Mouse (Mus musculus) heart, postnatal 0 days (tissue): ENCODE measurements around the gene Ifitm6. TPM values are rescaled to one million over a fixed set of nuclear protein-coding genes. Genes with fewer than 3 reads are reported as not detected.

Experiments used
- ATAC-seq: fragments of 200-750 bp; cut with Nextera tagmentation; 2 replicates; pipeline ENCODE4 v1.8.0; 2017; ENCODE audit warnings: low read depth, moderate number of reproducible peaks, moderate library complexity; ENCODE audit not compliant: insufficient read depth
- DNase-seq: peaks from one replicate; pipeline ENCODE4 v3.0.0-alpha.2; 2016; ENCODE audit warnings: low spot score
- H3K27ac ChIP-seq: fragments of 300-500 bp; sonication (generic); 2 replicates; pipeline ENCODE4 v1.5.1; 2014; ENCODE audit warnings: low read depth, mild to moderate bottlenecking
- H3K27me3 ChIP-seq: fragments of 300-500 bp; sonication (generic); 2 replicates; pipeline ENCODE4 v1.6.1; 2014; ENCODE audit warnings: low read length, mixed read lengths; ENCODE audit not compliant: control insufficient read depth, insufficient read depth
- H3K36me3 ChIP-seq: fragments of 300-500 bp; sonication (generic); replicated peaks from 2 replicates; pipeline ENCODE4 v1.6.1; 2014; ENCODE audit warnings: low read length, mixed read lengths; ENCODE audit not compliant: control insufficient read depth, insufficient read depth
- H3K4me1 ChIP-seq: fragments of 300-500 bp; sonication (generic); 2 replicates; pipeline ENCODE4 v1.6.1; 2014; ENCODE audit warnings: antibody characterized with exemption; ENCODE audit not compliant: control insufficient read depth, insufficient read depth
- H3K4me2 ChIP-seq: fragments of 300-500 bp; sonication (generic); 2 replicates; pipeline ENCODE4 v1.6.1; 2014; ENCODE audit warnings: low read depth, mild to moderate bottlenecking, low read length, moderate library complexity
- H3K4me3 ChIP-seq: fragments of 300-500 bp; sonication (generic); 2 replicates; pipeline ENCODE4 v1.5.1; 2014; ENCODE audit warnings: low read depth, low read length
- H3K9ac ChIP-seq: fragments of 300-500 bp; sonication (generic); replicated peaks from 2 replicates; pipeline ENCODE4 v1.6.1; 2014; ENCODE audit warnings: low read depth, low read length, mixed read lengths
- H3K9me3 ChIP-seq: fragments of 300-500 bp; sonication (generic); replicated peaks from 2 replicates; pipeline ENCODE4 v1.6.1; 2016; ENCODE audit warnings: low read length; ENCODE audit not compliant: control insufficient read depth
- CTCF ChIP-seq: IDR thresholded peaks from 2 replicates; pipeline ENCODE4 v1.5.1; 2016; ENCODE audit warnings: antibody characterized with exemption, control low read depth, low read depth
- EP300 ChIP-seq: IDR thresholded peaks from 2 replicates; pipeline ENCODE4 v1.6.1; 2016; ENCODE audit warnings: antibody characterized with exemption, low read depth
- WGBS: fragments of 180-500 bp; shearing (Covaris S2); extraction: QIAGEN DNeasy Blood & Tissue Kit; methylation state at CpG from one replicate; pipeline ENCODE4 v1.1.7; 2014; 5-methylcytosine and 5-hydroxymethylcytosine counted together
- polyA plus RNA-seq: library from polyadenylated mRNA; unstranded; fragments of >200 nt; fragmentation: Nextera tagmentation; extraction: Ambion mirVana; gene quantifications from 2 replicates; pipeline ENCODE4 v1.2.1, GENCODE M21; 2015
- total RNA-seq: library from RNA; depleted of rRNA; stranded (reverse); fragments of >200 nt; gene quantifications from 2 replicates; pipeline ENCODE4 v1.2.3, GENCODE M21; 2014; ENCODE audit warnings: low replicate concordance

The Ifitm6 gene
- total and polyA plus RNA-seq, 2 experiments from 2014 or later, result 0.30 TPM; not detected in 1

DNA sequence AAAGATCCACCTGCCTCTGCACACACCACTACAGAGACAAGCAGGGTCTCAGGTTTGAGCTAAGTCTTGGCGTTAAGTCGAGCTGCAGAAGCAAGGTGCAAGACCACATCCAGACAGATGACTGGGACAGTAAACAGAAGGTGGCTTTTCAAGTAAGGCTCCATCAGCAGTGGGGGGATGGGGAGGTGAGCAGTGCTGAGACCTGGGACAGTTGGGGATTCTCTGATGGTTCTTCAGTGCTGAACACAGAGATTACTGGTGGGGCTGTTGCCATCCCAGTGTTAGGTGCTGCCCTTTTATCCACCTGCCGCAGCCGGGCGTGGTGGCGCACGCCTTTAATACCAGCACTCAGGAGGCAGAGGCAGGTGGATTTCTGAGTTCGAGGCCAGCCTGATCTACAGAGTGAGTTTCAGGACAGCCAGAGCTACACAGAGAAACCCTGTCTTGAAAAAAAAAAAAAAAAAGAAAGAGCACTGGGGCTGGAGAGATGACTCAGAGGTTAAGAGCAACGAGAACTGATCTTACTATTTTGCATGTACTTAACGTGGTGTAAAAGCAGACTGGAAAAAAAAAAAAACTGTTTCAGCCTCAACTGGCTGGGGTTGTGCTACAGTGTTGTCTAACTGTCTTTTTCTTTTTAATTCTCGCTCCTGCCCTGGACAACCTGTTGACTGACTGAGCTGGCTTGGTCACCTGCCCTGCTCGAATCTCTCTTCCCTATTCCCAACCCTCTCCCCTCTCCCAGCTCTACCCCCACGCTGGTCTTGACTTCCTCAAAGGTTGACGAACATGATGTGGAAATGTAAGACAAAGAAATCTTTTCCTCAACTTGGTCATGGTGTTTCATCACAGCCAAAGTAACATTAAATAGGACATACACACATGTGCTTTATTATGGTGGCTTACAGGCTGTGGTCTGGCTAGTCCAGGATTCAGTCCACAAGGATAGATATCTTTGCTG, 4.0 kb upstream of the Ifitm6 start:
- ATAC-seq, result no peak
- Histone ChIP-seq H3K36me3 (no peaks in the 10 kb centered on the region), H3K4me3 (no peak overlapping the region), H3K27me3 (no peaks in the 10 kb centered on the region), H3K4me2 (no peak overlapping the region), H3K4me1 (peaks cover 5% of the 10 kb centered on the region; the same call in 1 of the 2 replicates), H3K9me3 (no peaks in the 10 kb centered on the region), H3K27ac (no peak overlapping the region), H3K9ac (no peak overlapping the region)
- 66% methylated on average over 14 of the region's 14 CpGs for WGBS
- TF ChIP-seq EP300, result no peak
- no peak for TF ChIP-seq CTCF
- DNase-seq, result no peak

DNA sequence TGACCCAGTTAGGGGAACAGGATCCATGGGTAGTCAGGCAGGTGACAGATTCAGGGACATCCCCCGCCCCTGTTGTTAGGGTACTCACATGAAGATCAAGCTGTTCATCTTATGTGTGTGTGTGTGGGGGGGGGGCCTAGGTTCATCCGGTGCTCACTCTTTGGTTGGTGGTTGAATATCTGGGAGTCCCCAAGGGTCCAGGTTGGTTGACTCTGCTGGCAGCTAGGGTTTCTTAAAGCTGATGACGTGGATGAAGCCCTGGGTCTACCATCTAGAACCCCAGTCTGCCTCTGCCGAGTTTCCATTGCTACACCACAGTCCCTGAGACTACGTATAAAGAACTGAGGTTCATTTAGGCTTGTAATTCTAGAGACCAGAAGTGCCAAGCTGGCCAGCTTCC, 1.3 kb upstream of the Ifitm6 start:
- no peak overlapping the region for H3K4me2 ChIP-seq
- H3K4me3 ChIP-seq, result no peak overlapping the region
- no peaks in the 10 kb centered on the region for H3K27me3 ChIP-seq
- TF ChIP-seq CTCF, result no peak
- H3K4me1 ChIP-seq, result no peaks in the 10 kb centered on the region
- no peak for ATAC-seq
- no peaks in the 10 kb centered on the region for H3K9me3 ChIP-seq
- no peaks in the 10 kb centered on the region for H3K36me3 ChIP-seq
- H3K27ac ChIP-seq, result no peak overlapping the region
- no peak overlapping the region for H3K9ac ChIP-seq
- DNase-seq, result no peak
- 86% methylated on average over 5 of the region's 5 CpGs for WGBS

DNA sequence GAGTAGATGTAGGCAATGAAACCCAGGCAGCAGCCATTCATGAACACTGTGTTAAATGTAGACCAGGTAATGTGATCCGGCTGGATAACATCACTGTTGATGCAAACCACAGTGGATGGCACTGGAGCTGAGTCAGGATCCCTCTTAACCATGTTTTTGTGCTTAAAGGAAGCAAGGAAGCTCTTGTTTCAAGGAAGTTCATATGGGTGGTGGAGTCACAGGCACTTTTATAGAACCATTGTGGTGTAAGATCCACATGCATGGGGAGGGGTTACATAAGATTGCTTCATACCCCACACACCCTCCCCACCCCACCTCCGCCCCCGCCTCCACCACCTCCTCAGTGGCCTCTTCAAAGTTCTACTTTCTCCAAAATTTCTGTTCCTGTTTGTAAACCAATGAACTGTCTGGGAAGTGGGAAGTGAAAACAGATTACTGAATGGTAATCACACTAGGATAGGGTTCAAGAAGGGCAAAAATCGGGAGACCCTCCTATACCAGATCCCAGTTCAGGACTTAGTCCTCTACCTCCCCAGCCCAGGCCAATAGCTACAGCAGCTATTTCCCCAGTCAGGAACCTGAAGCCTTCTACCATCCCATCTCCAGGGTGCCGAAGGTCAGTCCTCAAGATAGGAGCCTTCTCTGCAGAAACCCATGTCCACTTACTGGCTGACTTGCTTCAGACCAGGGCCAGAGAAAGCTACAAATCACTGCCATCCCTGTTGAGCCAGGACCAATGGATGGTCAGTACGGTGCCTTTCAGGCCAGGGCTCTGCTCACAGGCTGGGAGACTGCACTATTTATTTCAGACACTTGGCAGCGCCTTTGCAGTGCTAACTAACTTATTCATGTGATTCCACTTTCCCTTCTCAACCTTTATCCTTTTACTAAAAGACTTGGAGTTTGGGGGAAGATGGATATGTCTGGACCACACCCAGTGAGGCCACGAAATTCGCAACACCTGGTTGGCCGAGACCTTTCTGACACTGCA, 722 bp downstream of the Ifitm6 start:
- 77% methylated on average over 10 of the region's 10 CpGs for WGBS

DNA sequence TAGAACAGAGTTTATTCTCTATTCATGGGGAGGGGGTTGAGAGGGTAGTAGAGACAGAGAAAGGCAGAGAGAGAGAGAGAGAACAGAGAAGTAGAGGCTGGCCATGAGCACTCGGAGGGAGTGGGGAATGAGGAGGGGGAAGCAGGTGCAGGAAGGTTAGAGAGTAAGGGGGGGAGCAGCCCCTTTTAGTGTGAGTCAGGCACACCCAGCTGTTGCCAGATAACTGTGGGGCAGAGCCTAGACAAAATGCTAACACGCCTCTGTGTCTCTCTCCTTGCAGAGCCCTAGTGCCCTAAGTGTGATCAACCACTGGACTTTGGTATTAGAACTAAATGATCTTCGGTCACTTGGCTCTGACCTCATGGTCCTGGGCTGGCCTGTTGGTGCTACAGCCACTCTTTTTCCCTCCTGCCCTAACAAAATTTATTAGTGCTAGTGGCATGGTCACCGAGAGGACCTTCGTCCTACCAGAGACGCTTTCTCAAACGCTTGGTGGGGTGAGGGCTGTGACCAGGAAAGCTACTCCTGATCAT, 6.4 kb downstream of the Ifitm6 start:
- no peak for ATAC-seq
- Histone ChIP-seq H3K27me3 (no peaks in the 10 kb centered on the region), H3K9me3 (no peaks in the 10 kb centered on the region), H3K27ac (peak overlapping the region; percentile 79), H3K4me1 (peaks cover 14% of the 10 kb centered on the region; the same call in 1 of the 2 replicates), H3K4me3 (no peak overlapping the region), H3K9ac (no peak overlapping the region), H3K4me2 (no peak overlapping the region), H3K36me3 (no peaks in the 10 kb centered on the region)
- TF ChIP-seq EP300, result no peak
- no peak for TF ChIP-seq CTCF
- 87% methylated on average over 7 of the region's 7 CpGs for WGBS
- no peak for DNase-seq

More for the DNA sequence above, 722 bp downstream of the Ifitm6 start:
- Histone ChIP-seq H3K9me3 (no peaks in the 10 kb centered on the region), H3K4me2 (no peak overlapping the region), H3K4me1 (no peaks in the 10 kb centered on the region), H3K27me3 (no peaks in the 10 kb centered on the region), H3K36me3 (no peaks in the 10 kb centered on the region), H3K4me3 (no peak overlapping the region), H3K27ac (no peak overlapping the region), H3K9ac (no peak overlapping the region)
- DNase-seq (no peak), ATAC-seq (no peak)
- TF ChIP-seq EP300 (no peak), CTCF (no peak)

DNA sequence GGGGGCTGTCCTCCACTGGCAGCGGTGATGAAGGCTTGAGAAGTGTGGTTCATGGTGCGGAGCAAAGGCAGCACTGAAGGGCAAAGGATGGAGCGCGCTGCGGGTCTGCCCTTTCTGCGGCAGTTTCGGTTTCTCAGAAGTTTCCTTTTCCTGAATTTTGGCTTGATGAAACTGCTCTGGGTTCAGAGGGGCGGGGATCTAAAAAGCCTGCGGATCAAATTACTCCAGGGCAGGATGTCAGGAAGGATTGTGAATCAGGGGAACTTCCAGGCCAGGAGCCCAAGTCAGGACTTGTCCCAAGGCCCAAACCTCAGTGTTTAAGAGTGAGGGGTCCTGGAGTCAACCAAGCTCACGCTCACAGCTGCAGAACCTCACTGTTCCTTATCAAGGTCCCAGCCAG, 7.1 kb downstream of the Ifitm6 start, which contains the start of gene Ifitm3:
Ifitm3 (minus strand) TSS at position 178 of the 400 bp plus-strand sequence.
- Histone ChIP-seq H3K27me3 (no peaks in the 10 kb centered on the region), H3K9ac (peak within 1 kb of the TSS; percentile 60; the same call in 1 of the 2 replicates), H3K4me1 (peaks cover 14% of the 10 kb centered on the region; the same call in 1 of the 2 replicates), H3K4me2 (peak within 1 kb of the TSS; percentile 61), H3K27ac (peak within 1 kb of the TSS; percentile 79), H3K9me3 (no peaks in the 10 kb centered on the region), H3K4me3 (peak within 1 kb of the TSS; percentile 61), H3K36me3 (no peaks in the 10 kb centered on the region)
- ATAC-seq, result peak; percentile 31
- DNase-seq, result peak; percentile 76
- WGBS, result 18% methylated on average over 10 of the region's 10 CpGs
- TF ChIP-seq EP300 (no peak), CTCF (no peak)
